Mouse (Mus musculus): ENCODE measurements around the gene Elavl3. TPM values are rescaled to one million over a fixed set of nuclear protein-coding genes. Genes with fewer than 3 reads are reported as not detected.
A peak's percentile ranks its signal among the peaks of the same experiment; 100 is the strongest.

Gene Elavl3
- total and polyA plus RNA-seq, 3 experiments: 1.3 to 2.4 (median 2.1) TPM

DNA sequence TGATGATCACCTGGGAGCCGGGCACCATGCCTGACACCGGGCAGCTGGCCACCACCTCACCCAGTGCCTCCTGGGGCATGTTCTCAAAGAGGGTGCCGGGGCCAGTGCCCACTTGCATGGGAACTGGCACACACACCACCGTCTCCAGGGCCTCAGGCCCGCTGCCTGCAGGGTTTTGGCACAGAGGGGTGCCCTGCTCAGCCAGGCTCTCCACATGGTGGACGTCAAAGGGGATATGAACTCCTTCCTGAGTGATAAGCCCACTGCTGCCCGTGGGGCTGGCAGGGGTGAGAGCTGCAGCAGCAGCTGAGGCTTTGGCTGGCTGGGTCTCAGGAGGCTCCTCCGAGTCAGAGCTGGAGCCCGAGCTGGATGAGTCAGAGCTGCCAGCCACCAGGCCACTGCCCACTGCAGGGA, 6.2 kb upstream of the Elavl3 start:
- DNase-seq: peak; percentile 38

DNA sequence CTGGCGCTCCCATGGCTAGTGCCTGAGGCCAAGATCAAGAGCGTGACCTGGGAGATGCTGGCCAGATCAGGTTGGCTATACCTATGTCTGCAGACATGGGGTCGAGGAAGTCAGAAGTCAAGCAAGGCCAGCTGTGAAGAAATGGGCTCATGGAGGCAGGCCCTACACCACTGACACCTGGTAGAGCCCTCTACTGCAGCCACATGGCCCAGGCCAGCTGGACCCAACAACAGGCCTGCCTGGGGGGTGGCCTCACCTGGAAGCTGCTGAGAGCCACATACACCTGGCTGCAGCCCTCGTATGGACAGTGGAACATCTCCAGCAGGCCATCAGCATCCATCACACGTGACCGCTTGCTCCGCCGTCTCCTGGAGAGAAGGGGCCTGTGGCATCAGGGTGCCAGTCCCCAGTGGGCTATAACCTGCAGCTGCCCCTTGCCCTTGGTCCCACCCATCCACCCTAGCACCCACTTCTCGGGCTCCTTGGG, 5.3 kb upstream of the Elavl3 start:
- DNase-seq: no peak

DNA sequence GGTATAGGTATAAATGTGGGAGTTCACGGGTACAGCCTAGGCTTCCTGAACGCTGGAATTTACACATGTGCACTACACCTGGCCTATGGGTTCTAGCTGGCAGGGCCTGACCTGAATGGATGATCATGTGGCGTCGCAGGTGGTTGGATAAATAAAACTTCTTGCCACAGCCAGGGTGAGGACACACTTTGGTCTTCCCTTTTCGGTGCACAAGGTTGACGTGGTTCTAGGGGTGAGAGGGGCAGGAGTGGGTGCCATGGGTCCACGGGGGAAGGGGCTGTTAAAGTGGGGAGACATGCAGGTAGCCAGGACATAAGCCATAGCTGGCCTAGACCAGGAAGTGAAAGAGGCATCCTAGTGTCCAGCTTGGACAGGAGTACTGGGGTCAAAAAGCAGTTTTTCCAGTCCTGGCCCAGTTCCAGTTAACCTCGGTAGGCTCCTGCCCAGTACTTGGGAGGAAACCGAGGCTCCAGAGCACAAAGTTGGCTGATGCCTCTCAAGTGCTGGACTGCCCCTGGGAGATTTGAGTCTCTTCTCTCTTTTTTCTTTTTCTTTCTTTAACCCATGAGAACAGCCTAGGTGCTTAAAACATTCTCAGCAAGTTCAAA, 4.6 kb upstream of the Elavl3 start:
- no peak for DNase-seq

DNA sequence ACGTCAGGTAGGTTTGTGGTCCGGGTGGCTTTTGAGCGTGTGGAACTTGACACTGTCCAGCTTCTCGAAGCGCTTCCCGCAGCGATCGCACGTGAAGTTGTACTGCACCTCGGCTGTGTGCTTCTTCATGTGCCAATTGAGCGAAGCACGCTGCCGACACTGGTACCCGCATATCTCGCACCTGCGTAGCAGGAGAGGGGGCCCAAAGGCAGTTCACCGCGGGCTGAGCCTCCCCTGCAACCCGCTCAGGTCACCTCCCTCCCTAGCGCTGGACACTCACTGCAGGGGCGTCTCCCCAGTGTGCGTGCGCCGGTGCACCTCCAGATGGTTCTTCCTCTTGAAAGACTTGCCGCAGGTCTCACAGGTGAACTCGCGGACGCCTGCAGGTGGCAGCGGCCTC, 3.9 kb upstream of the Elavl3 start:
- no peak for DNase-seq

DNA sequence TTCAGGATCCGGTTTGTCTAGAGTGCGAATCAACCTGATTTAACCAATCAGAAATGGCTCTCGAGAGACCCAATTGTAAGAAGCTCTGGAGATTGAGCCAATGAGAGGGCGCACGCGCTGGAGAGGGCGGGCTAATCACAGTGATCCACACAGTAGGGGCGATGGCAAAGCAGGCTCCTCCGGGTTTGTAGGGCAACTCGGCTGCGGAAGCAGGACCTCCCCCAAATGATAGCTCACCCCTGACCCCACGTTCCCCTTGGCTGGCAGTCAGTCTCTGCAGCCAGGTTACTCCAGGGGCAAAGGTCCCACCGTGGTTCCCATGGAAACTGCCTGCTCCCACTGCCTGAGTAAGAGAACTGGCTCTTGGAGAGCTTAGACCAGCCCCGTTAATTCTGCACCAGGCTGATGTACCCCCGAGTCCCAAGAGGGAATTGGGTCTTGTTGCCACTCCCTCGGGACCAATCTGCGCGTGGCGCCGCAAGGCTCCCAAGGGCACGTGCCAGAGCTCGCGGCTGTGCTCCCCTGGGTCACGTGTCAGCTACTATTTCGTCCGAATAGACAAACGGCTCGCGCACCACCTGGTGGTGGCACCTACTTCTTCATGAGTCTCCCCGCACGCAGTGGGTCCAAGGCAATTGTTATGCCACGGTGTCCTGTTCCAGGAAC, 2.7 kb upstream of the Elavl3 start:
- DNase-seq: peak; percentile 86

DNA sequence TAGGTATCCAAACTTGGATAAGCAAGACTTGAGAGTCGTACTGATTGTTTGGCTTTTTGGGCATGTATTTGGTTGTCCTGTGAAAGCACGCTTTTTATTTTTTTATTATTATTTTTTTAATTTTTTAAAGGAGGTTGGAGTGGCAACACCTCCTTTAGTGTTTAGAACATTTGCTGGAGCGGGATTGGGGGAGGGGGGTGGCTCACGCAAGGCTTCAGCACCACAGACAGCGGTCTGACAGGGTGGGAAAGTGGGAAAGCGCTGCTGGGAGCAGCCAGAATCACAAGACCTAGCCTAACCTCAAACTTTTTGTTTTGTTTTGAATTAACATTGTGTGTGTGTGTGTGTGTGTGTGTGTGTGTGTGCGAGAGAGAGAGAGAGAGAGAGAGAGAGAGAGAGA, 1.8 kb upstream of the Elavl3 start:
- no peak for DNase-seq

DNA sequence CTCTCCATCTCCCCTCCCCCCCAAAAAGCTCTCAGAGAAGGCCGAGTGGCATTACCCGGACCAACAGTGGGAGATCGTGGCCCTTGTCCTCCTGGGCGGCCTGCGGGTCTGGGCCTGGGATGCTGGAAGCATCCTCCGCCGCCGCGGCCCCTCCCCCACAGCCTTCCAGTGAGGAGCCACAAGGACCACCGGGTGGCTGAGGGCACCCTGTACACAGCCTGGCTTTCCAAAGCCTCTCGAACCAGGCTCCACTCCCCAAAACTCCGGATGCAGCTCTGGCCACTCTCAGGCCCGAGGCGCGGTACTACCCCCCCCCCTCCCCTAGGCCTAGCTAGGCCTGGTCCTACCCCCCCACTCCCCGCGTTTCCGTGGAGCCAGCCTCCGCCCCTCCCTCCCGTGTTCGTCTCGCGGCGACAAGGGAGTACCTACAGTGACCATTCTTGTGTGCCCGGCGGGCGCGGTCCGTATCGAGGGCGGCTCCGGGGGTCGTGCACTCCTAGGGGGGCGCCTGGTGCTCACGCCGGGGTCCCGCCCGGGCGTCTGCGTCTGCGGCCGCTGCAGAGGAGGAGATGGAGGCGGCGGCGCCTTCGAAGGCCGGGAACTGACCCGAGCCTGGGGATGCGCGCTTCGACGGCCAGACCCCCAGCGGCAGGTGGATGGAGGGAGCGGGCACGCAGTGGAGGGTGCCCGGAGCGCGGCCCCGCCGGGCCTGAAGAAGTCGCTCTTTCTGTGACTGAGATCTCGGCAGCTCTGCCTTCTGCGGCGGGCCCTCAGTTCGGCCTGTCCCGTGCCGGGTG, 464 bp downstream of the Elavl3 start:
- no peak for DNase-seq

DNA sequence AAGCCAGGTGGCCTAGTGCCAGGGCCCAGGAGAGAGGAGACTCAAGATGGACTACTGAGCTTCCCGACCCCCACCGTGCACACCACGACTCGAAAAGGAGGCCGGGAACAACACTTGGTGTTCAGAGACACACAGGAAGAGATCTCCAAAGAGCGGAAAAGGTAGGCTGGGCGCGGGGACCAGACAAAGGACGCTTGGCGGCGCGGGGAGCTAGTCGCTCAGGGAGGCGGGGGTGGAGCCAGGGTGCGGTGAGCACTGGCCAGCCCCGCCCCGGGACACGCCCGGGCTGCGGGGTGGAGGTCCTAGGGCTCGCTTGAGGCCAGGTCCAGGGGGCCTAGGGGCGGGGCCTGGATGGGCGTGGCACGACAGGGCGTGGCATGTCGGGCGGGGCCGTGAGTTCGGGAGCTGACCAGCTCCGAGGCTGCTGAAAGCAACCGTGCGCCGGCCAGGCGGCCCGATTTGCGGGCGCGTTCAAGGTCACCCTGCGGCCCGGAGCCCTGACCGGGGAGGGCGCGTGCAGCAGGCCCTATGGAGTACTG, 1.4 kb downstream of the Elavl3 start:
- peak; percentile 81 for DNase-seq

DNA sequence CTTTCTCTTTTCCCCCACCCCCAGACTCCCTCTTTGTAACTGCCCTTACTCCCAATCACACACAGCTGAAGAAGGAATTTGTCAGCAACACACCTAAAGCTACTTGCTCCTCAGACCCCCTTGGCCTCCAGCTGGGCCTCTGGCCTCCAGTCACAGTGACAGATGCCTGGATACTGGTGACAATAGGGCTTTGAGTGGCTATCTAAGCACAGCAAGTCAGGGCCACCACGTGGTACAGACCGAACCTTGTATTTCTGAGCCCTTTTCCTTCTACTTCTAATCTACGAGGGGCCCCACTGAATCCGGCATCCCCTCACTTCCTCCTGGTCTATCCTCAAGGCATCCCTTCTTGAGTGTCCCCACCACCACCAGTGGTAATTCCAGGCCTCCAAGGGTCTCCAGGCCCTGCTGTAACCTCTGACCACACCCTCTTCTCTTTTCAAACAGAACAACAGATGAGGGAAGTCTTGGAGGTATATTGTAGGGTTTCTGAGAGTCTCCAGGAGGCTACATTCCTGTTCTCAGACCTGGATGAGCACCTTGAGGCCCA, 2.0 kb downstream of the Elavl3 start:
- no peak for DNase-seq

DNA sequence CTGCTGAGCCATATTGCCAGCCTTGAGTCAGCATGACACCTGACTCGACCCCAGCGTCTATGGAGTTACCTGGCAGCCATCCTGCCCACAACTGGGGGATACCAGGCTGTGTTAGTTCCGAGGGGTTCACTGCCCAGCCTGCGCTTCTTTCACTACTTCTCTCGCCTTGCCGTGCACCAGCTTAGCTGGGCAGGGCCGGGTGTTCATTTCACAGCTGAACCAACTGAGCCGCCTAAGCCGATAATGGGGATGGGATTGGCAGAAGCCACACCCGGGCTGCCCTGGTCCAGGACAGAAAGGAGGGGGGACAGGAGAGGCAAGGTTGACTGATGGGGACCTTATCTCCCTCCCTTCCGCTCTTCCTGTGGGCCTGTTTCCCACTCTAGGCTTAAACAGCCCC, 2.5 kb downstream of the Elavl3 start:
- no peak for DNase-seq

DNA sequence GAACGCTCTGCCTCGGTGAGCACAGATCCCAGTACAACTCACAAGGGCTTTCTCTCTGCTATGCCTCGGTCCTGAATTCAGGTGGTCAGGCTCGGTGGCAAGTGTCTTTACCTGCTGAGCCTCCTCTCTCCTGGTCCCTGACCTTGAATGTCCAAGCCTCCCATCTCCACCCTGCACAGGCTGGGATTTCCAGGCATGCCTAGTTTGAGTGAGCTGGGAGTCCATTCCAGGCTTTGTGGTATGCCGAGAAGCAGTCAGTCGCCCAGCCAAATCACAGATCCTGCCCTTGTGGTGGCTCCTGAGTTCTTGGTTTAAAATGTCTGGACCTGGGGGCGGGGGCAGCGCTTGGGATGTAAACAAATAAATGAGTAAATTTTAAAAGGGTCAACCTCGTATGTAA, 4.5 kb downstream of the Elavl3 start:
- no peak for DNase-seq

DNA sequence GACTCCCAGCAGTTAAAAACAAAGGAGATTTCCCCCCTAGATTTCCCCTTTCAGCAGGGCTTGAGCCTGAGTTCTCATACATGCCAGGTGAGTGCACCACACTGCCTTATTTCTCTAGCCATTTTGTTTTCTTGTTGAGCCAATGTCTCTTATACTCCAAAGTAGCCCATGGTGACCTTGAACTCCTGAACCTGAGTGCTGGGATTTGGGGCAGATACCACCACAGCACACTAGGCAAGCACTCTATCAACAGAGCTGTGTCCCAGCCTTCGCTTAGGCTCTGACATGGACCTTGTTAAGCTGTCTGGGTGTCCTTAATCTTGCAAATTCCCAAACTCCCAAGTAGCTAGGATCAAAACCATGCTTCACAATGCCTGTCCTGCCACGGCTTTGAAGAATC, 10.0 kb downstream of the Elavl3 start:
- no peak for DNase-seq

DNA sequence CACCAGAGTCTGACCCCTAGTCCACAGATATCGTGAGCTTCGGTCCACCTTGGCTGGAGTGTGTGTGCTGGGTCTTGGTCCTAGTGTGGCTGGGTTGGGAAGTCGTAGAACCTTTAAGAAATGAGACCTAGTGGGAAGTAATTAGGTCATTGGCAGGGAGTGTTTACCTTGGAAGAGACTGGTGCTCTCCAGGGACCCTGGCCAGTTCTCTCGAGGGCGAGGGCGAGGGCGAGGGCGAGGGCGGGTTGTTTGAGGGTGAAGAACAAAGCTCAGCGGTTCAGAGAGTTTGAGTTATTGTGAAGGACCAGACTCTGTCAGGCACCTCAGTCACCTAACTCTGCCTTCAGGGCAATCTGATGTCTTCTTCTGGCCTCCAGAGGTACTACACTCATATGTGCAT, 14.0 kb downstream of the Elavl3 start:
- no peak for DNase-seq

DNA sequence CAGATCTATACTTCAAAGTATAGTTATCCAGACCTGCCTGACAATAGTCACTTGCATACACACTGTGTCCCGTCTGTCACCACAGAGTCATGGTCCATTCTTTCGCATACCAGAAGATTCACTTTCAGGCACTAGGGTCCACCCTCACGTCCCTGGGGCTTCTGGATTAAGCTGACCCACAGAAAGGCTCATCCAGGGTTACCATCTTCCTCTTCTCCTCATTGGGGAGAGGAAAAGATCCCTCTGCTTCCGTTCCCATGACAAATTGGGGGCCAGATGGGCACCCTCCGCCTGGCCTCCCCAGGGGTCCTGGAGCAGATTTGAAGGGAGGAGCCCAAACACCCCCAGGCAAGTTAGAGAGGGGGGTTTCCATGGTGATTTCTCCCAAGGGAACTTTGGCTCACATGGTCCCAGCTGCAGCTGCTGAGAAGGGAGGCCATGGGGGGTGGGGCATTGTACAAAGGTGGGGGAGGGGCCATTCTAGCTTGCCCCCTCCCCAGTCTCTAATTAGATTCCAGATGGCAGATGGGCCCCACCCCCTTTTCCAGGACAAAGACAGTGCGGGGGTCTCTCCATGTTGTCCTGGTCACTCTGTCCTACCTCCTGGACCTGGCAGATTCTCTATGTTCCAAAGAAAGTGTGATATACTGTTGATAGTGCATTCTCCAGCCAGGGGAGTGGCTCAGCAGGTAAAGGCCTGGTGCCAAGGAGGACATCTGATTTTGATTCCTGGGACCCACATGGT, 16.4 kb downstream of the Elavl3 start:
- no peak for DNase-seq

DNA sequence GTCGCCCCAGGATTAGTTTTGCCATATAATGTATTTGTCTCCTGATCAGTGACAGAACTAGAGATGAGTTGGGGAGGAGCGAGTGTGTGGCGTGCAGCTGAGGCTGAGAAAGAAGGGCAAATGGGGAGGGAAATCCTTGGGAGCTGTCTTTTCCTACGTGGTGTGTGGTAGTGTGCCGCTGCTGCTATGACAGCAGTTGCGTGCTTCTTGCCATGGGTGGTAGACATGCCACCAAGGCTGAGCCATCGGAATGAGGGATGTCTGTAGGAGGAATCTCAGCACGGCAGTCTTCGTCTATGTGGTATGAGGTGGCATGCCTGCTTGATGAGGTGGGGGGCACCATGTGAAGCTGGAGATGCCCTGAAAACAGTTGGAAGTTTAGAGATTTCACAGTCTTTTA, 21.4 kb downstream of the Elavl3 start:
- no peak for DNase-seq

DNA sequence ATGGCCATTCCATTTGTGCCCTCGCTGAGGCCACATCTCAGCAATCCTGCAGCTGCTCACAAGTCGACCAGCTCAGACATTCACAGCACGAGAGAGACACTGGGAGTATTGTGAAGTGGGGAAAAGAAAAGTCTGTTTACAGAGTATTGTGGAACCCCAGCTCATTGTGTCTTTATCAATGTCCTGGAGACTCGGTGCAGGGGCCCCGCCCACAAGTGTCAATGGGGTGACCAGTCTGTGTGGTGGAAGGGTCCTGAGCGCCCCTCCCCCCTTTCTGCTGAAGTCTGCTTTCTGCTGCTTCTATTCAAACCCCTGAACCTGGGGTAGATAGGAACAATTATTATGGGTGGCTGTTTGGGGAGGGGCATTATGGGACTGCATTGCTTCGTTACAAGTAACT, 23.4 kb downstream of the Elavl3 start:
- DNase-seq: no peak

DNA sequence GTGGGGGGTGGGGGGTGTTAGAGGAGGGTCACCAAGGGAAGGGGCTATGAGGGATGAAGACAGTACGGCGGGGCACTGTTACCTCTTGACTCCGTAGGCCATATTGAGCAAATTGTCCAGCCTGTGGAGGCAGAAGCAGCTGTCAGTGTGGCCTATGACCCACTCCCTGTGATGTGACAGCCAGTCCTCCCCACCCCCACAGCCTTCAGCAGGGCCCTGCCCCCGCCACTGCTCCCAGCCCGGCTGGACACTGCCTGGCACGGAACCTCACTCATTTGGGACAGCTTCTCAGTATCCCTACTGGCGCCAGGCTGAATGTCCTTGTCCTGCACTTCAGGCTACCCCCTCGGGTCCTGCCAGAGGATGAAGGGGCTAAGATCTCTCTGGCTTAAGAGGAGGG, 27.2 kb downstream of the Elavl3 start:
- DNase-seq: no peak

DNA sequence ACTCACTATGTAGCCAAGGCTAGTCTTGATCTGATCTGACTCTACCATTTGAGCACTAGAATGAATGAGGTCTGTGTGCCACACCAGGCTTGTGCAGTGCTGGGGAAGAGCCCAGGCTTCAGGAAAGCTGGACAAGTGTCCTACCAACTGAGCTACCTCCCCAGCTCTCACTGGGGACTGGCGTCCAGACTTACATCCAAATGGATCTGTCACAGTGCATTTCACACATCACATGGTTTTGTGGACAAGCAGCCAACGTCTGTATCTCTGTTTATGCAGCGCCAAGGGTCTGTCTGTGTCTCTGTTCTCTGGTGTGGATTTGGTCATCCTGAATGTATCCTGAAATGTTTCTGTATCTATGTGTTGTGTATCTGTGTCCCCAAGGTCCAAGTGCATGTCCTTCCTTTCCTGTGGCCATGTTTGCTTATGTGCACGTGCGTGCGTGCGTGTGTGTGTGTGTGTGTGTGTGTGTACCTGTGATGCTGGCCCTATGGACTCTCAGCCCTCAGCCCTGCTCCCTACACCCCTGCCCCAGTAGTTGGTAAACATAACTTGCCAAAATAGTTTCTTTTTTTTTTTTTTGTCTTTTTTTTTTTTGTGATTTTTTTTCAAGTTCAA, 34.5 kb downstream of the Elavl3 start:
- DNase-seq: no peak

DNA sequence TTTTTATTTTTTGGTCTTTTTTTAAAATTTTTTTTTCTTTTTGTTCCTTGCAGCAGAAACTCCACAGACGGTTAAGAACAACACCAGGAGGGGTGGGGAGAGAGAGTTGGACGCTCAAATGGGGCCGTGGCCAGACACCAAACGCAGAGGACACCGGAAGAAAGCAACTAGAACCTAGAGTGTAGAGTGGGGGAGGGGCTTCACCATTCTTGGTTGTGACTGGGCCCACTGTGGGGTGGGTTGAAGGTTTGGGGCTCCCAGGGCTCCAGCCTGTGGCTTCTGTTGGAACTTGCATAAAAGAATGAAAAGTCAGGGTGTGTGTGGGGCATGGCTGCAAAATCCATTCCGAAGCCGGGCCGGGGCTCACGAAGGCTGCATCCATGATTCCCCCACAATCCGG, 35.6 kb downstream of the Elavl3 start:
- DNase-seq: no peak

DNA sequence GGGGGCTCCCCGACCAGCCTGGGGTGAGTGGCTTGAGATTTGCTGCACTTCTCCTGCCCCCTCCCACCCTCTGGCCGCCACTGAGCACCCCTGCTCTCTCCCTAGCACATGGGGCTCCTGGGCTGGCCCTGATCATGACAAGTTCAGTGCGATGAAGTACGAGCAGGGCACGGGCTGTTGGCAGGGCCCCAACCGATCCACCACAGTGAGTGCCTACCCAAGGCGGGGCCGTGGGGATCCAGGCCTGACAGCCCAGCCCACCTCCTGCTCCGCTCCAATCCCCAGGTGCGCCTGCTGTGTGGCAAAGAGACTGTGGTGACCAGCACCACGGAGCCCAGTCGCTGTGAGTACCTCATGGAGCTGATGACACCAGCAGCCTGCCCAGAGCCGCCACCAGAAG, 39.1 kb downstream of the Elavl3 start:
- DNase-seq: no peak

DNA sequence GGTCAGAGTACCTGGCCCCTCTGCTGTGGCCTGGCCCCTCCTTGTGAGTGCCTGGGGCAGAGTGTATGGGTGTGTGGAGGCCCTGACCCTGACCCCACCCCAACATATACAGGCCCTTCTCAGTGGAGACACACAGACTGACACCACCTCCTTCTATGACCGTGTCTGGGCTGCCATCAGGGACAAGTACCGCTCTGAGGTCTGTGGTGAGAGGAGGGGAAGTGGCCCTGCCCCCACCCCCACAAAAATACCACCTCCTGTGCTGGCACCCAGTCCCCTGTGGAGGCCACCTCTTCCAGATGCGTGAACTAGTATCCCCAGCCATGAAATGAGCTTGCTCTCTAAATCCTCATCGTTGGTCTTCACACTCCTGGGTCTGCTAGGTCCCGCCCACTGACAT, 40.8 kb downstream of the Elavl3 start:
- DNase-seq: no peak

DNA sequence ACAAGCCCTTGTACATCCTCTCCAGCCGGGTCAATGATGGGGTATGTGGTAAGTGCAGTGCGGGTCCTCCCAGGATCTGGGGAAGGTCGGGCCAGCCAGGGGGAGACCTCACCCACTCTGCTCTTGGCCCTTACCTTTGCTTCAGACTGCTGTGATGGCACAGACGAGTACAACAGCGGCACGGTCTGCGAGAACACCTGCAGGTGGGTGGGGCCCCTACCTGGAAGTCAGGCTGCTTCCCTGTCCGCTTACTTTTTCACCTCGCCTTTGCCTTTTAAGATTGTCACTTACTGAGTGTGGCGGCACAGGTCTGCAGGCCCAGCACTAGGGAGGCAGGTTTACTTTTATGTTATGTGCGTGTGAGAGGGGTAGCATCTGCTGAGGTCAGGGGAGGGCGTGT, 47.3 kb downstream of the Elavl3 start:
- DNase-seq: no peak
